Mouse (Mus musculus) layer of hippocampus, postnatal 14 days (tissue): ENCODE measurements around the gene Mtfr2. TPM values are rescaled to one million over a fixed set of nuclear protein-coding genes. Genes with fewer than 3 reads are reported as not detected.

Source experiments
- DNase-seq, 2 experiments: peaks; one replicate each; pipeline ENCODE4 v3.0.0; 2021 to 2022; ENCODE audit warnings: low spot score in 2 of 2, mixed read lengths in 1 of 2
- long read RNA-seq, 2 experiments: library from polyadenylated mRNA; stranded (forward); transcript quantifications; one replicate each; pipeline ENCODE4 v2.0.0; 2021
- total RNA-seq, 2 experiments: library from RNA; stranded (reverse); gene quantifications; 2 replicates each; pipeline ENCODE4 v1.2.3; 2021

Gene Mtfr2
- total RNA-seq = under 1 TPM; 0.69 to 0.74 TPM
- long read RNA-seq, experiment 1, partial matches to known transcripts = 0 of 1 reads
- long read RNA-seq, experiment 1, other reads (novel, unspliced or antisense) = 0 of 1 reads
- long read RNA-seq, experiment 2, partial matches to known transcripts = 0 of 2 reads
- long read RNA-seq, experiment 2, other reads (novel, unspliced or antisense) = 1 of 2 reads

DNA sequence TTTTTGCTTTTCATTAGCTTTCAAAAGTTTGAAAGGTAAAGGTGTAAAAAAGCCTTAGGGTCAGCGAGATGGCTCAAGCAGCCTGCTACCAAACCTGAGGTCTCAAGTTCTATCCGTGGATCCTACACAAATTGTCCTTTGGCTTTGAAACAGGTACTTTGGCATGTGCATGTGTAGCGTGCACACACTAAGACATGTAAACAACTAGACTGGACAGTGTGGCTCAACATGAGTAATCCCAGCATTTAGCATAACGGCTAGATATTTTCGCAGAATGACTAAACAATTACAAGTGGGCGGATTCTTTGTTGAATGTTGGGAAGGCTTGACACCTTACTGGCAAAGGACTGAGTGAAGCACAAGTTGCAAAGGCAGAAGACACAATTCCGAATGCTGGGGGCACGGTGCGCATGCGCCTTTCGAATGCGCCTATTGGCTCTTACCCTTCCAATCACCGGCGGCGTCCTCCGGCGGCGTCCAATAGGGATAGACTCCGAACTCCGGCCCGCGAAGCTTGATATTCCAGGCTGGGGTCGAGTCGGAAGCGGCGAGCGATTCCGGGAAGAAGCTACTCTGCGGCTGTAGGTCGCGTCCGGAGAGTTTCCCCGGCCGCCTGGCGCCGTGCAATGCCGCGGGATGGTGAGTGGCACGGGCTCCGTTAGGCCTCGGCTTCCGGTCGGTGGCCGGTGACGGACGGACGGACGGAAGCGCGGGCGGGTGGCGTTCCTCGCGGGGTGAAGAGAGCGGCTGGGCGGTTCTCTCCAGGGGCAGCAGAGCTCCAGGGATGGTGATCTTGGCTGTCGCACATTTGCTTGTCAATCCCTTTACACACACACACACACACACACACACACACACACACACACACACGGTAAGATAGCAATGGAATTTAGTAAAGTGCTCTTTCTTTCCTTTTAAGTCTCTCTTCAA, at the start of gene Mtfr2:
Gene Mtfr2, plus strand, starts transcription at position 486 of the 930 bp plus-strand sequence.
- DNase-seq = peak; percentile 95

DNA sequence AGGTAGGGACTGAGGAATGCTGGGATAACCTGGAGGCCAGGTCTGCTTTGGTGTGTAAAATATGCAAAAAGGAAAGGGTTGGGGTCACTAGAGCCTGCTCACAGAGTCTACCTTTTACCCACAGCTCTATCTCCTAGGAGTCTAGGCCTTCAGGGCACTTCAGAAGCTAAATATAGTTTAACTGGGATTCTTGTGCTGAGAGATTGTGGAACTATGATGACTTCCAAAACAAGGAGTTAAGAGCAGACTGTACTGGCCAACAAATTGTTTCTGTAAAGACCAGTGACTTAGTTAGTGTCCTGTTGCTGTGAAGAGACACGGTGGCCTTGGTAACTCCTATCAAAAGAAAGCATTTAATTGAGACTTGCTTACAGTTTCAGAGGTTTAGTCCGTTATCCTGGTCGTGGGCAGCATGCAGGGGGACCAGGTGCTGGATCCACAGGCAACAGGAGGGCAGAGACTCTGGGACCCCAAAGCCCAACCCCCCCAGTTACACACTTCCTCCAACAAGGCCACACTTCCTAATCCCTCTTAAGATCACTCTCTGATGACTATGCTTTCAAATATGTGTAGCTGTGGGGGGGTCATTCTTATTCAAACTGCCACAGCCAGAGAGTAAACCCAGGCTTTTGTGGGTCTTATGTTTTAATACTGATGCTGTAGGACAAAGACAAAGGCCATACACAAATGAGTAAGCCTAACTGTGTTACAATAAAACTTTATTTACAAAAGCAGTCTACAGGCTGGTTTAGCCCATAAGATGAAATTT, 49.2 kb upstream of the Mtfr2 start:
- no peak for DNase-seq

DNA sequence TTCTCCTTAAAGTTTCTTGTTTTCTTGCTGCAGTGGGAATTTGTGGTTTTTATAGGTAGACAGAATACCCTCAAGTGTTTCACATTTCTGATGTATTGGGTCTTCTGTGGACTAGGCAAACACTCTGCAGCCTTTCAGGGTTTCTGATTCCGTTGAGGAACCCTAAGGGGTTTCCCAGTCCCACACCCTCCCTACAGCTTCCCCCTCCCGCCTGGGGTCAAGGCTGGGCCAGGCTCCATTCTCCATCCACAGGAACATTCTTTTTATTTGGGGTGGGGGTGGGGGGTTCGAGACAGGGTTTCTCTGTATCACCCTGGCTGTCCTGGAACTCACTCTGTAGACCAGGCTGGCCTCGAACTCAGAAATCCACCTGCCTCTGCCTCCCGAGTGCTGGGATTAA, 48.5 kb upstream of the Mtfr2 start:
- DNase-seq = no peak

DNA sequence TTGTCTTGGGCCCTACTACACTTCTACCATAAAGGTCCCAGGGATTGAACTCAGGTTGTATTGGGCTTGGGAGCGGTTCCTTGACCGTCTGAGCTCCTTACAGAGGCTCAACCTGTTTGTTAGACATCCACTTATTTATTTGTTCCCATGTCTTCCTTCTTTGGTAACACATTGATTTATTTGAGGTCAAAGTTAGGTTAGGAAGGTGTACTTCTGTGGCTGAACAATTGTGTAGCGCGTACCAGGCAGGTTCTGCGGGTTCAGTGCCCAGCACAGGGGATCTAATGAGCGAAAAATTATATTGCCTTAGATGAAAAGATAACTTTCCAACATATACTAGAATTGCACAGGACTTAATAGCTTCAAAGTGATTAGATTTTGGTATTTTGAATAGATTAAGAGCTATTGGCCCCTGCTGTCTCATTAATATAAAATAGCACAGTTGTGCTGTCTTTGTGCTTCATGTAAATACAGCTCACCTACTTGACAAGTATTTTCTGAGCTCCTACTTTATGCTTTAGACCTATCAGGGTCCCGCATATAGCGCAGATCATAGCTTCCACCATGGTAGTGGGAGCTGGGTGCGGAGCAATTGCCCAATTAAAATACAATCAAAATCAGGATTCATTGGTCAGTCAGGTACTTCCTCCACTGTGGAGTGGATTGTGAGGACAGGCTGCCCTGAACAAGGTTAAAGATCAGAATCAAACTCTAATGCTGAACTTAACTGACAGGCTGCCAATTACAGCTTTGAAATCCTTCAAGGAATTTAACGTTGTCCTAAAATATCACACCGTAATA, 36.4 kb upstream of the Mtfr2 start:
- no peak for DNase-seq

DNA sequence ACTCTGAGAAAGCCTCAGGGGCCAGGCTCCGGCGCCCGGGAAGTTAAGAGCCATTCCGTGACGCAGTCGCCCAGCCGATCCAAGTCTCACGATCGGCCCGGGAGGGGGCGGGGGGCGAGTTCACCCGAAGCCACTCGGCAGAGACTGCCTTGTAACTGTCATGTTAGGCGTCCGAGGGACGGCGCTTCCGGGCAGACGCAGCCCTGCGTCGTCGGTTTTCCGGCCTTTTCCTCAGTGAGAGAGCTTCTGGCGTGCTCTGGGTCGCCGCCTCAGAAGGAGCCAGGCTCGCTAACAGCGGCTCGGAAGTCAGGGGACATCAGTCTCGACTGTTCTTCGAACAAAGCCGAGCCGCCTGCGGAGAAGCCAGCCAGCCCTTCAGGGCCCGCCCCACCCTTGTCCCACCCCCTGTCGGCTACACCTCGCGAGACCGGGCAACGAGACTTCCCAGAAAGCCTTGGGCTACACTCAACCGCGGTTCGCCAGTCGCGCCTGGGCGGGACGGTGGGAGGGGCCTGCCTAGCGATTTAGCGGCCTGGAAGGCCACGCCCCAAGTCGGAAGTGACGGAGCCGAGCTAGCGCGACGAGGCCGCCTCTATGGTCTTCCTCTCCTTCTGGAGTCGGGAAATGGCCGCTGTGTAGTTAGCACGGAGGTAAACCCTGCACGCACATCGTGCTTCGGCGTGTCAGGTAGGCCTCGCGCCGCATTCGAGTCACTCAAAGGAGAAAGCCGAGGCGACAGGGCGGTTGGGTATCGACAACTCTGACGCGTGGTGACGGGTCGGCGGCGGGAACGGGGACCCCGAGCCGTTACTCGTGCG, 35.4 kb upstream of the Mtfr2 start, which contains the start of gene Bclaf1:
Gene Bclaf1, plus strand, starts transcription at position 552 of the 818 bp plus-strand sequence.
- peak; percentile 98 to 99 for DNase-seq

DNA sequence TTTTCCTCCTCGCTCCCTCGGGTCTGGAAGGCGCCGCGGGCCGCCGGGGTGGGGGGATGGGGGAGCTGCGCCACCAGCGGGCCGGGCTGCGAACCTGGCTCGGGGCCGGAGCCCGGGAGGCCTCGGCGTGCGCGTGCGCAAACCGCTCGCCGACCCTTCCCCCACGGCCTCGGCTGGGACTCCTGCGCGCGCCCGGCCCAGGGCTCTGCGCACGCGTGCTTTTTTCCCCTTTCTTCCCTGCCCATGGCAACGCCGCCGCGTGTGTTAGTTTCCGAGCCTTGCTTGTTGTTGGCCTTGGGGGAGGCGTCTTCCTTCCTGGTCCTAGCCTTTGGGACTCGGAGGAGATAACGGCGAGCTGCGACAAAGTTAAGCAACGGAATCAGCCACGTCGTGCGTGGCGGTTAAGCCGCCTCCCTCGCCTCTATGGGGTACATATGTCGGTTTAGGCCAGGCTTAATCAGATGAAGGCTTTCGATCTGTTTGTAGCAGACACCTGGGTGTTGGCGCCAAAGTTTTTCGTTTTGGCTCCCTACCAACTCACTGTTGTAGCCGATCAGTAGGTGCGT, 34.8 kb upstream of the Mtfr2 start:
- peak; percentile 90 to 92 for DNase-seq

DNA sequence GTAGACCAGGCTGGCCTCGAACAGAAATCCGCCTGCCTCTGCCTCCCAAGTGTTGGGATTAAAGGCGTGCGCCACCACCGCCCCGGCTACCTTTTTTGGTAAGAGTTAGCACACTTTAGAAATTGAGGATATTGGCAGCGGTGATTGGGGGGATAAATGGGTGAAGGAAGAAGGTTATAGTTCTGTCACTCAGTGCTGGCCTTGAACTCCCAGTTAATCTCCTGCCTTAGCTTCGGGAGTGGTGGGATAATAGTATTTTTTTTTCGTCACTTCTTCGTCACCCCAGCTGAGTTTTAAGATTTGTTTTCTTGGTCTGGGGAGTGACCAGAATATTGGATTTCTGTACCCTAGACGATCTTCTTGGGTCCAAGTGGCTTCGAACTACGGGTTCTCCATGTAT, 34.1 kb upstream of the Mtfr2 start:
- no peak for DNase-seq

DNA sequence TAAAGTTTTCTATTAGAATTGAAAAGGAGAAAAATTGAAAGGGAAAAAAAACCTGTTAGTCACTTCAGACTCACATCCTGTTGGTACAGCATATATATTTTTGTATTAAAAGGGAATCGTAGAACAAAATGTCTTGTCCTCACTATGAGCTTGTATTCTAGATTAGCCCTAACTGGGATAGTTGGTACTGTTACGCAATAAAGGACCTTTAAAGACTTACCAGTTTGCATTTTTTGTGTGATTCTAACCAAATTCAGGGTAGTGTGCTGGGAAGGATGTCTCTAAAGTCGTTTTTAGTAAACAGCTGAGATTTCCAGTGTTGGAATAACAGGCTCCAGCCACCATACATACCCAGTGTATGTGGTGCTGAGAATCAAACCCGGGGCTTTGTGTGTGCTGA, 33.6 kb upstream of the Mtfr2 start:
- DNase-seq = no peak

DNA sequence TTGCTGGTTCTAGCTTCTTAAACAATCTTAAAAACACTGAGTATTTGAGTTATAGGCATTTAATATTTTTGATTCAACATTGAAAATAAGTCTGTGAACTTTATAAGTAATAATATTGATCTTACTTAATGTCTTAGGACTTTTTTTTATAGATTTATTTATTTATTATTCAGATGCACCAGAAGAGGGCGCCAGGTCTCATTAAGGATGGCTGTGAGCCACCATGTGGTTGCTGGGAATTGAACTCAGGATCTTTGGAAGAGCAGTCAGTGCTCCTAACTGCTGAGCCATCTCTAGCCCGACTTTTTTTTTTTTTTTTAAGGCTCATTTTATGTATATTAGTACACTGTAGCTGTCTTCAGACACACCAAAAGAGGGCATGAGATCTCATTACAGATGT, 32.8 kb upstream of the Mtfr2 start:
- DNase-seq = no peak

DNA sequence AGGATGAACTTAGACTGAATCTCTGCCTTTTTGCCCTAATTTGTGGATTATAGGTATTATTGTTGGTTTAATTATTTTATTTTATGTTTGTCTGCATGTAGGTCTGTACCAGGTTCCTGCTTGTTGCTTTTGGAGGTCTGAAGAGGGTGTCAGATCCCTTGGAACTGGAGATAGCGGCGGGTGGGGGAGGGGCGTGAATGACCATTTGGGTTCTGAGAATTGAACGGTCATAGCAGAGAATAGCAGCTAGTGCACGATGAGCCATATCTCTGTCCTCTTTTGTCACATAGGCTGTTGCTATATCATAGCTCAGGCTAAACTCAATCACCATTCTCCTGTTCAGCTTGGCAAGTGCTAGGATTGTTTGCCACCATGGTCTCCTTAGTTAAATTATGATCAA, 30.1 kb upstream of the Mtfr2 start:
- DNase-seq = no peak

DNA sequence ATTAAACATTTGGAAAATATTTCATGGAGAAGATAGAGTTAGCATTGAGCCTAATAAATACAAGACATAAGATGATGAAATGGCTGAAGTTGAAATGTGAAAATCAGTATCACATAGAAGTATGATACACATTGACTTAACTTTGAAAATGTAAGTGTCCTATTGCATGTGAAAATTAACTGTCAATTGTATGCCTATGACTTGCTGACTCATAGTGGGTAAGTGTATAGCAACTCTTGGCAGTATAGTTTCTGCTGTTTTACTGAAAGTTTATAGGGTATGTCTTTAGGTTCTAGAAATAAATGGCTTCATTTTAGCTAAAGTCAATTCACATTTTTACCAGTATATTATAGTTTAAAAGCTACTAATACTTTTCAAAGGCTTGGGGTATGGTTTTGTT, 21.3 kb upstream of the Mtfr2 start:
- DNase-seq = no peak

DNA sequence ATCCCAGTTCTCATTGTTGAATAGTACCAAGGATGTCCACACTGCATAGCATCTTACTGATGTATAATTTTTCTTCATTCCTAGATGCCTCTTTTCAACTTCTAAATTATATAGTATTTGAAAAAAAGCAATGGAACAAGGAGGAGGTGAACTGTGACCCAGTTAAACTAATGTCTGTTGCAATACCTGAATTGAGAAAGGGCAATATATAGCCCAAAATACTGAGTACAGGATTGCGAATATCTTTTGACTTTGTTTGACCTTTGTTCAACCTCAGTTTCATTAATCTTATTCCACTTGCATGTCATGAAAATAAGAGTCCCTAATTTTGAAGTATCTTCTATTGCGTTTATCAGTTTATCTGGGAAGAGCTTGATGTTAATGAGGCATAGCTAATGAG, 16.3 kb upstream of the Mtfr2 start:
- DNase-seq = no peak

DNA sequence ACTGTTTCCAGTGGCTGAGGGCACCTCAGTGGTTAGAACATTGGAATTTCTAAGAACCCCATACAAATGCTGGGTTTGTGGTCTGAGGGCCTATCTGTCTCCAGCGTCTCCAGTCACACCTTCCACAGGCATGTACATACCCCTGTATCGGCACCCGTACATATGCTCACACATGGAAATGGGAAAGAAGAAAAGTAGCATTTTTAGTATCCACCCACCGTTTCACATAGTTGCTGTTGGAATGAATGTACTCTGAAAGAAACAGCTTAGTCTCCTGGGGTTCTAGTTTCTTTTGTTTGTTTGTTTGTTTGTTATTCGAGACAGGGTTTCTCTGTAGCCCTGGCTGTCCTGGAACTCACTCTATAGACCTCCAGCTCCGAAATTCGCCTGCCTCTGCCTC, 9.7 kb upstream of the Mtfr2 start:
- DNase-seq = no peak

DNA sequence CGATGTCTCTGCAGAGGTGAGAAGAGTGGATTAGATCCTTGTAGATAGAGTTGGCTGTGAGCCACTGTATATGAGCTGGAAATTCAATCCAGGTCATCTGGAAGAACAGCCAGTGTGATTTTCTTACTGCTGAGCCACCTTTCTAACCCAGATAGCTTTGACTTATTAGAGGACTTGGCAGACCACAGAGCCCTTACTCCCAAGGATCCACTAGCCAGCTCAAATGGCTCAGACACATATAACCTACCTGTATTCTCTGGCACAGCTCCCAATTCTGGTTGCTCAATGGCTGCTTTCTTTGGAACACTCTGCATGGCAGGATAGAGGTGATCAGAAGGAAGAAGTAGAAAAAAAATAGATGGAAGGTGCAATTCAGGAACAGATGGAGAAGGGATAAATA, 1.8 kb upstream of the Mtfr2 start:
- no peak for DNase-seq

DNA sequence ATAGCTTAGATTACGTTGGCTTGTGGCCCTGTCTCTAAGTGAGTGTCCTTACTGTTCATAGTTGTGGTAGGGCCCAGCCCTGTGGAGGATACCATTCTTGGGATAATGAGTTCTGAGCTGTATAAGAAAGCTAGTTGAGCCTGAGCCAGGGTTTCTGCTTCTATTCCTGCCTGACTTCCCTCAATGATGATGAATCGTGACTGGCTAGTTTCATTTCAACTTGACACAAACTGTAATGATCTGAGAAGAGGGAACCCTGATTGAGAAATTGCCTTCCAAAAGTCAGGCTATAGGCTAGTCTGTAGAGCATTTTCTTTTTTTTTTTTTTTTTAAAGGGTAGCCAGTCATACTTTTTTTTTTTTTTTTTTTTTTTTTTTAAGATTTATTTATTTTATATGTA, 1.3 kb downstream of the Mtfr2 start:
- no peak for DNase-seq

DNA sequence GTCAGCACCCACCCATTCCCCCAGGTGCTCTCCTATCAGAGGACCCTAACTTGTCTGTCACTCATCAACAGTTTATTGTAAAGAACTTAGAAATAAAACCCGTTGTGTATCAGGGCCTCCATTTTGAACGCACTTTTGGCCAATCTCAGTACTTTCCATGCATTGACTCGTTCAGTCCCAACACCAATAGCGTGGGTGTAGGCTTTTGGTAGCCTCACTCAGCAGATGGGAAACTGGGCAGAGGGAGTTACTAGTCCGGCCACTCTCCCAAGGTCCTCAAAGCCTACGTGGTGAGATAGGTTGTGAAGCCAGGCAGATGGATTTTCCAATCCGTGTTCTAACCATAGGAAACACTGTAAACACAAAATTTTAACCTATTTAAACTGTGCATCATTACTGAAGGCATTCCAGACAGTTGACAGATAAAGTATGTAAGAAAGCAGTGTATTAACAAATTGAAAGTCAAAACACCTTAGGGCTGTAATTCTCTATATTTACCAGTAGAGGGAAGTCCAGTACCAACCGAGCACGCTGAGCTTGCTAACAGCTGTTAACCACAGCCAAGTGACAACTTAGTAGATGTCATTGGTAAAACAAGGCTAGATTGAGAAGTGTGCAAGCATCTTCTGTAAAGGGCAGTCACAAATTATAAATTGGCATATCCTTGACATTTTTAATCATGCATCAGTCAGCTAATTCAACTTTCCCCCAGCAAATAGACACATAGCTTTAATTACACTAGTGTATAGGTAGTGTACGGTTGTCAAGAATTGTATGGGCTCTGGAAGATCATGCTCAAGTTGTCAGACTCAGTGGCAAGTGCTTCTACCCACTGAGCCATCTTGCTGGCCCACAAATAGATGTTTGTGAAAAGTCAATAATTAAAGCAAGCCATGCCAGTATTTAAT, 14.2 kb downstream of the Mtfr2 start:
- DNase-seq = no peak

DNA sequence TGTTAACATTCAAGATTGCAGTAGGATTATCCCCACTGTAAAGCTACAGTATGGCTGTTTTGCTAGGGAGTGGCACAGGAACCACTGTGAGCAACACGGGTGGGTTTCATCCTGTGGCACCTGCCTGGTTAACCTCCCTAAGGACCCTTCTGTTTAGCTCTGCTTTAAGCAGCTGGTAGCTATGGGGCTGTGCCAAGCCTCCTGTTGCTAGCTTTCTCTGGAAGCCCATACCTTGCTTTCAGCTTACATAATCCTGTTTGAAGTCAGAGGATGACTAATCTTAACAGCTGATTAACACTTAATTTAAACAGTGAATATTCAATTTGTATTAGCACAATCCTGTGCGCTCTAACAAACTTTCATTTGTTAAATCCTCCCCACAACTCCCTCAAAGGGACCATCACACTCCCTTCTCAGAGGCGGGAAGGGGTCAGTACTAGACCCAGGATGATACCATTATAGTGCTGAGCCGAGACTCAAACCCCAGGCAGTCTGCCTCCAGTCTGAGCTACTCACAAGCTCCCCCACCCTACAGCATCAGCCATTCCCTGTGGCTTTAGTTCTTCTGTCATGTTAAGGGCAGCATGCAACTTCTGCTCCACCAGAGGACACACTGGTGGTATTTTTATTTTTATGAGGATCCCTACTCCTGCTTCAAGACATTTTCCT, 15.0 kb downstream of the Mtfr2 start:
- no peak for DNase-seq

DNA sequence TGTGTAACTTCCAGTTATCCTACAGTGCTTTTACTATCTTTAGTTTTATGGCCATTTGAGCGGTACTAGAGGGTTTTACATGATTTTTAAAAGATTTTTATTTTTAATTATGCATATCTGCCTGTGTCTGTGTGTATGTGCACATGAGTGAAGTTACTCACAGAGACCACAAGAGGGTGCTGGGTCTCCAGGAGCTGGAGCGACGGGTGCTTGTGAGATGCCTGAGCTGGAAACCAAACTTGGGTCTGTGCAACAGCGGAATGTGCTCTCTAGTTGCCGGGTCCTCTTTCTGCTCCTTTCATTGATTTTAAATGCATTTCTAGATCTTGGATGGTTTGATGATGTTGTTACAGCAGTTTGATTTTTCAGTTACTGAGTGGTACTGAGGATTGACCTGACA, 24.5 kb downstream of the Mtfr2 start:
- no peak for DNase-seq
